Mouse (Mus musculus) spleen, adult 2 months (tissue): Measurements from ENCODE around the gene Wiz. TPM values are rescaled to one million over a fixed set of nuclear protein-coding genes. Genes with fewer than 3 reads are reported as not detected.
A peak's percentile ranks its signal among the peaks of the same experiment; 100 is the strongest.

ENCODE experiments used
- DNase-seq, 2 experiments: peaks; one replicate each; pipeline versions ENCODE4 v3.0.0 to v3.0.0-alpha.2; 2012 to 2021; ENCODE audit warnings: low spot score in 2 of 2, low read depth in 1 of 2
- H3K27ac ChIP-seq: fragments of 200-500 bp; 2 replicates; pipeline ENCODE4 v1.5.1; 2012; ENCODE audit warnings: low read length, inconsistent platforms; ENCODE audit not compliant: insufficient read depth
- H3K27me3 ChIP-seq: fragments of 200-500 bp; 2 replicates; pipeline ENCODE4 v1.6.1; 2012; ENCODE audit warnings: mild to moderate bottlenecking, moderate library complexity, low read length, inconsistent platforms; ENCODE audit not compliant: control insufficient read depth, insufficient read depth
- H3K36me3 ChIP-seq: fragments of 200-500 bp; 2 replicates; pipeline ENCODE4 v1.6.1; 2012; ENCODE audit warnings: mild to moderate bottlenecking, low read length, inconsistent platforms; ENCODE audit not compliant: control insufficient read depth, insufficient read depth
- H3K4me1 ChIP-seq: fragments of 200-500 bp; 2 replicates; pipeline ENCODE4 v1.6.1; 2011; ENCODE audit warnings: inconsistent platforms; ENCODE audit not compliant: control insufficient read depth, insufficient read depth, insufficient read length
- H3K4me3 ChIP-seq: fragments of 200-500 bp; 2 replicates; pipeline ENCODE4 v1.5.1; 2011; ENCODE audit warnings: mild to moderate bottlenecking, inconsistent platforms; ENCODE audit not compliant: insufficient read depth, insufficient read length; ENCODE audit errors: extremely low read depth
- CTCF ChIP-seq: fragments of 200-500 bp; IDR thresholded peaks from 2 replicates; pipeline ENCODE4 v1.5.1; 2011; ENCODE audit warnings: mild to moderate bottlenecking, inconsistent platforms; ENCODE audit not compliant: insufficient read depth, insufficient read length, insufficient replicate concordance; ENCODE audit errors: extremely low read depth
- POLR2A ChIP-seq: fragments of 200-500 bp; IDR thresholded peaks from 2 replicates; pipeline ENCODE4 v1.6.1; 2011; ENCODE audit warnings: low read depth, low read length, inconsistent platforms
- WGBS: fragments of 180-500 bp; shearing (Covaris S2); methylation state at CpG from one replicate; pipeline ENCODE4 v1.1.7; 2018; 5-methylcytosine and 5-hydroxymethylcytosine counted together
- polyA plus RNA-seq: library from polyadenylated mRNA; depleted of rRNA; stranded (reverse); fragments of >200 nt; gene quantifications from 2 replicates; pipeline ENCODE4 v1.2.3, GENCODE M21; 2012

Wiz gene
- polyA plus RNA-seq, 1 experiment = 22.4 TPM

GRCm38 (mm10) chr17:32350382-32350983 lies 38.8 kb downstream of the Wiz start, which contains the start of gene Akap8l:
TSS of gene Akap8l (minus strand) at chr17:32350607.
- H3K27ac ChIP-seq = peak within 1 kb of the TSS; percentile 79
- peak; percentile 83 for TF ChIP-seq POLR2A
- TF ChIP-seq CTCF = no peak
- peaks cover 12% of the 10 kb centered on the region for H3K36me3 ChIP-seq
- peaks cover 5% of the 10 kb centered on the region; the same call in 1 of the 2 replicates for H3K4me1 ChIP-seq
- peak within 1 kb of the TSS; percentile 84 for H3K4me3 ChIP-seq
- under 1% methylated on average over 37 of the region's 37 CpGs for WGBS
- DNase-seq = peak; percentile 93 to 97
- H3K27me3 ChIP-seq = no peaks in the 10 kb centered on the region

DNA sequence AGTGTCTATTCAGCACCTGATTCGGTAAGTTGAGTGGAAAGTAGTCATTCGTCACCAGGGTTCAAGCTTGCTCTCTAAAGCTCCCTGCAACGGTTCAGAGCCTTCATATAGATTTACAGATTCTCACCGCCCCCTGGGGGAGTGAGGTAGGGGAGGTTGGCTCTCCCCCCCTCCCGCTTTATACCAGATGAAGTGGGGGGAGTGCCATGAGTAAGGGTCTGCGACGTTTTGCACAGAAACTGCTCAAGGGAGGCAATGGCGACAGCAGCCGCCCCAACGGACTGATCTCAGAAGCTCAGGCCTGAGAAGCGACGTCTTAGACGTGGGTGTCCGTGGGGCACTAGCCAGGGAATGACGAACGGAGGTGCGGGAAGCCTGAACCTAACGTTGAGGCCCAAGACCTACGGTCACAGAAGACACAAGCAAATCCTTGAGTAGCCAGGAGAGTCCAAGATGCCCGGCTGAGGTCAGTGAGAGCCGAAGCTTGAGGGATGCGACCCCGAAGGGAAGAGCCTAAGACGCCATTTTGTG lies 39.3 kb downstream of the Wiz start:
- TF ChIP-seq CTCF (no peak), POLR2A (no peak)
- H3K27ac ChIP-seq = peak overlapping the region; percentile 79
- peak in 1 of 2 experiments; percentile 12 for DNase-seq
- H3K36me3 ChIP-seq = peaks cover 9% of the 10 kb centered on the region
- no peaks in the 10 kb centered on the region for H3K27me3 ChIP-seq
- H3K4me3 ChIP-seq = peak overlapping the region; percentile 84
- H3K4me1 ChIP-seq = peaks cover 5% of the 10 kb centered on the region; the same call in 1 of the 2 replicates
- WGBS = under 1% methylated on average over 24 of the region's 24 CpGs

GRCm38 (mm10) chr17:32349037-32349732 lies 40.1 kb downstream of the Wiz start:
- Histone ChIP-seq H3K27ac (peak overlapping the region; percentile 27; the same call in 1 of the 2 replicates), H3K4me3 (peak overlapping the region; percentile 84), H3K4me1 (peaks cover 5% of the 10 kb centered on the region; the same call in 1 of the 2 replicates), H3K27me3 (no peaks in the 10 kb centered on the region), H3K36me3 (peaks cover 7% of the 10 kb centered on the region)
- TF ChIP-seq POLR2A (no peak), CTCF (peak; percentile 76; the same call in 1 of the 2 replicates)
- 5% methylated on average over 4 of the region's 4 CpGs for WGBS
- peak in 1 of 2 experiments; percentile 34 for DNase-seq

GRCm38 (mm10) chr17:32348406-32348805 lies 40.8 kb downstream of the Wiz start:
- peaks cover 8% of the 10 kb centered on the region for H3K36me3 ChIP-seq
- H3K27ac ChIP-seq = no peak overlapping the region
- H3K4me3 ChIP-seq = no peak overlapping the region
- no peaks in the 10 kb centered on the region for H3K27me3 ChIP-seq
- peaks cover 5% of the 10 kb centered on the region; the same call in 1 of the 2 replicates for H3K4me1 ChIP-seq
- DNase-seq = no peak
- WGBS = 95% methylated on average over 2 of the region's 2 CpGs
- no peak for TF ChIP-seq POLR2A
- no peak for TF ChIP-seq CTCF

DNA sequence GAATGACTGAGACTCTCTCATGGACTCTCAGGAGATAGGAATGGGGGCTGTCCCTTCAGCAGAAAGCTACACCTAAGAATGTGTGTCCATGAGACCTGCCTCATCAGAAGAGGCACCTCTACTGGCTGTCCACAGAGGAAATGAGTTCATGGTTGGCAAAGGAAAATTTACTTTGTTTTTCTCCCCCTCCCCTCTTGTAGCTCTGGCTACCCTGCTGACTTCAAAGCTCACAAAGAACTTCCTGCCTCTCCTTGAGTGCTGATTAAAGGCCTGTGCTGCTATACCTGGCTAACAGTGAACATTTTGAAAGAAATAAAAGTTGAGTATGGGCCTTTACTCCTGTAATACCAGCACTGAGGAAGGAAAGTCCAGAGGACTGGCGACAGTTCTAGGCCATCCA lies 48.1 kb downstream of the Wiz start:
- H3K4me1 ChIP-seq = peaks cover 2% of the 10 kb centered on the region; the same call in 1 of the 2 replicates
- DNase-seq = no peak
- no peak for TF ChIP-seq CTCF
- no peak overlapping the region for H3K27ac ChIP-seq
- H3K4me3 ChIP-seq = no peak overlapping the region
- peaks cover 27% of the 10 kb centered on the region for H3K36me3 ChIP-seq
- WGBS = 83% methylated on average over 1 of the region's 1 CpGs
- no peaks in the 10 kb centered on the region for H3K27me3 ChIP-seq

- H3K4me1 ChIP-seq = peaks cover 2% of the 10 kb centered on the region; the same call in 1 of the 2 replicates
- no peak overlapping the region for H3K27ac ChIP-seq
- no peaks in the 10 kb centered on the region for H3K27me3 ChIP-seq
- no peak for TF ChIP-seq POLR2A
- no peak for TF ChIP-seq CTCF
- no peak for DNase-seq
- peaks cover 36% of the 10 kb centered on the region for H3K36me3 ChIP-seq
- 26% methylated on average over 1 of the region's 1 CpGs for WGBS
- no peak overlapping the region for H3K4me3 ChIP-seq
These were observed 49.1 kb downstream of the Wiz start for GRCm38 (mm10) chr17:32340110-32340509.

- Histone ChIP-seq H3K36me3 (peaks cover 58% of the 10 kb centered on the region), H3K4me1 (peaks cover 2% of the 10 kb centered on the region; the same call in 1 of the 2 replicates), H3K4me3 (no peak overlapping the region), H3K27me3 (no peaks in the 10 kb centered on the region), H3K27ac (no peak overlapping the region)
- WGBS = 79% methylated on average over 2 of the region's 2 CpGs
- TF ChIP-seq CTCF (no peak), POLR2A (no peak)
- DNase-seq = no peak
These were observed 53.4 kb downstream of the Wiz start for GRCm38 (mm10) chr17:32335869-32336268.
